Mouse (Mus musculus): ENCODE data around the gene Fam241a. TPM values are rescaled to one million over a fixed set of nuclear protein-coding genes. Genes with fewer than 3 reads are reported as not detected.

Fam241a gene
- polyA plus RNA-seq, 1 experiment from 2014 or later = 4.9 TPM

- no peaks in the 10 kb centered on the region for H3K27me3 ChIP-seq
- no peak overlapping the region for H3K27ac ChIP-seq (replicated peaks)
- no peak for ATAC-seq (ENCODE audit: low FRiP score, low read depth)
- H3K4me2 ChIP-seq (replicated peaks) = no peak overlapping the region
- H3K4me3 ChIP-seq = no peak overlapping the region
- H3K4me1 ChIP-seq = peaks cover 10% of the 10 kb centered on the region; the same call in 1 of the 2 replicates
- 89% methylated on average over 9 of the region's 9 CpGs for WGBS
- H3K36me3 ChIP-seq = no peaks in the 10 kb centered on the region
- H3K9ac ChIP-seq (replicated peaks) = no peak overlapping the region
- no peaks in the 10 kb centered on the region for H3K9me3 ChIP-seq
Measured at GRCm38 (mm10) chr3:127871575-127871974, 24.5 kb downstream of the Fam241a start.

- Histone ChIP-seq H3K36me3 (no peaks in the 10 kb centered on the region), H3K27ac (replicated peaks) (no peak overlapping the region), H3K4me1 (peaks cover 10% of the 10 kb centered on the region; the same call in 1 of the 2 replicates), H3K9me3 (no peaks in the 10 kb centered on the region), H3K4me3 (no peak overlapping the region), H3K9ac (replicated peaks) (no peak overlapping the region), H3K27me3 (no peaks in the 10 kb centered on the region), H3K4me2 (replicated peaks) (no peak overlapping the region)
- ATAC-seq (ENCODE audit: low FRiP score, low read depth) = peak; percentile 85
- 53% methylated on average over 5 of the region's 5 CpGs for WGBS
Measured at GRCm38 (mm10) chr3:127868880-127869279, 27.2 kb downstream of the Fam241a start.

GRCm38 (mm10) chr3:127868046-127868758 lies 27.9 kb downstream of the Fam241a start:
- Histone ChIP-seq H3K9me3 (no peaks in the 10 kb centered on the region), H3K9ac (replicated peaks) (no peak overlapping the region), H3K27ac (replicated peaks) (no peak overlapping the region), H3K36me3 (no peaks in the 10 kb centered on the region), H3K4me2 (replicated peaks) (no peak overlapping the region), H3K4me3 (no peak overlapping the region), H3K27me3 (no peaks in the 10 kb centered on the region), H3K4me1 (peaks cover 10% of the 10 kb centered on the region; the same call in 1 of the 2 replicates)
- peak; percentile 45 for ATAC-seq (ENCODE audit: low FRiP score, low read depth)
- 70% methylated on average over 9 of the region's 9 CpGs for WGBS

- no peak overlapping the region for H3K9ac ChIP-seq (replicated peaks)
- no peaks in the 10 kb centered on the region for H3K9me3 ChIP-seq
- H3K27me3 ChIP-seq = no peaks in the 10 kb centered on the region
- peaks cover 10% of the 10 kb centered on the region; the same call in 1 of the 2 replicates for H3K4me1 ChIP-seq
- no peak for ATAC-seq (ENCODE audit: low FRiP score, low read depth)
- no peak overlapping the region for H3K4me2 ChIP-seq (replicated peaks)
- no peaks in the 10 kb centered on the region for H3K36me3 ChIP-seq
- H3K27ac ChIP-seq (replicated peaks) = no peak overlapping the region
- 40% methylated on average over 2 of the region's 2 CpGs for WGBS
- H3K4me3 ChIP-seq = no peak overlapping the region
Measured at GRCm38 (mm10) chr3:127864242-127864641, 31.9 kb downstream of the Fam241a start.

GRCm38 (mm10) chr3:127863571-127863970 lies 32.6 kb downstream of the Fam241a start:
- no peaks in the 10 kb centered on the region for H3K9me3 ChIP-seq
- no peak for ATAC-seq (ENCODE audit: low FRiP score, low read depth)
- H3K9ac ChIP-seq (replicated peaks) = no peak overlapping the region
- no peak overlapping the region for H3K27ac ChIP-seq (replicated peaks)
- no peak overlapping the region for H3K4me2 ChIP-seq (replicated peaks)
- H3K4me3 ChIP-seq = no peak overlapping the region
- no peaks in the 10 kb centered on the region for H3K36me3 ChIP-seq
- 74% methylated on average over 3 of the region's 3 CpGs for WGBS
- no peaks in the 10 kb centered on the region for H3K27me3 ChIP-seq
- H3K4me1 ChIP-seq = peaks cover 10% of the 10 kb centered on the region; the same call in 1 of the 2 replicates

- no peaks in the 10 kb centered on the region for H3K36me3 ChIP-seq
- no peak overlapping the region for H3K9ac ChIP-seq (replicated peaks)
- no peak overlapping the region for H3K4me3 ChIP-seq
- H3K27me3 ChIP-seq = no peaks in the 10 kb centered on the region
- H3K4me1 ChIP-seq = peaks cover 4% of the 10 kb centered on the region; the same call in 1 of the 2 replicates
- no peak for ATAC-seq (ENCODE audit: low FRiP score, low read depth)
- no peaks in the 10 kb centered on the region for H3K9me3 ChIP-seq
- H3K4me2 ChIP-seq (replicated peaks) = no peak overlapping the region
- no peak overlapping the region for H3K27ac ChIP-seq (replicated peaks)
- 78% methylated on average over 4 of the region's 4 CpGs for WGBS
Measured at GRCm38 (mm10) chr3:127862479-127862878, 33.6 kb downstream of the Fam241a start.

GRCm38 (mm10) chr3:127861340-127861739 lies 34.8 kb downstream of the Fam241a start:
- WGBS = 89% methylated on average over 11 of the region's 11 CpGs

GRCm38 (mm10) chr3:127853431-127854206 lies 42.5 kb downstream of the Fam241a start:
- H3K27ac ChIP-seq (replicated peaks) = 0 out of 2 replicates have a peak overlapping the region, but pooled peaks have one; percentile 42

More at GRCm38 (mm10) chr3:127861340-127861739, 34.8 kb downstream of the Fam241a start:
- Histone ChIP-seq H3K9me3 (no peaks in the 10 kb centered on the region), H3K4me2 (replicated peaks) (no peak overlapping the region), H3K36me3 (no peaks in the 10 kb centered on the region), H3K4me1 (no peaks in the 10 kb centered on the region), H3K9ac (replicated peaks) (no peak overlapping the region), H3K4me3 (no peak overlapping the region), H3K27ac (replicated peaks) (no peak overlapping the region), H3K27me3 (no peaks in the 10 kb centered on the region)
- no peak for ATAC-seq (ENCODE audit: low FRiP score, low read depth)

GRCm38 (mm10) chr3:127852722-127853121 lies 43.4 kb downstream of the Fam241a start:
- H3K4me1 ChIP-seq = peaks cover 8% of the 10 kb centered on the region
- no peak overlapping the region for H3K9ac ChIP-seq (replicated peaks)
- H3K36me3 ChIP-seq = no peaks in the 10 kb centered on the region
- no peak overlapping the region for H3K4me2 ChIP-seq (replicated peaks)
- H3K9me3 ChIP-seq = no peaks in the 10 kb centered on the region
- no peak for ATAC-seq (ENCODE audit: low FRiP score, low read depth)
- no peak overlapping the region for H3K27ac ChIP-seq (replicated peaks)
- no peak overlapping the region for H3K4me3 ChIP-seq
- WGBS = 78% methylated on average over 9 of the region's 9 CpGs
- H3K27me3 ChIP-seq = no peaks in the 10 kb centered on the region

More at GRCm38 (mm10) chr3:127853431-127854206, 42.5 kb downstream of the Fam241a start:
- H3K36me3 ChIP-seq = no peaks in the 10 kb centered on the region
- H3K4me3 ChIP-seq = no peak overlapping the region
- no peaks in the 10 kb centered on the region for H3K9me3 ChIP-seq
- ATAC-seq (ENCODE audit: low FRiP score, low read depth) = peak; percentile 77; the same call in 1 of the 2 replicates
- 12% methylated on average over 15 of the region's 15 CpGs for WGBS
- H3K4me2 ChIP-seq (replicated peaks) = peak overlapping the region; percentile 13; the same call in 1 of the 2 replicates
- H3K4me1 ChIP-seq = peaks cover 8% of the 10 kb centered on the region
- no peak overlapping the region for H3K9ac ChIP-seq (replicated peaks)
- H3K27me3 ChIP-seq = no peaks in the 10 kb centered on the region

- Histone ChIP-seq H3K4me3 (no peak overlapping the region), H3K36me3 (no peaks in the 10 kb centered on the region), H3K27ac (replicated peaks) (no peak overlapping the region), H3K9me3 (0 out of 2 replicates have a peak, but pooled peaks cover under 1% of the 10 kb centered on the region), H3K4me1 (peaks cover 8% of the 10 kb centered on the region), H3K9ac (replicated peaks) (no peak overlapping the region), H3K4me2 (replicated peaks) (no peak overlapping the region), H3K27me3 (no peaks in the 10 kb centered on the region)
- 54% methylated on average over 9 of the region's 9 CpGs for WGBS
- no peak for ATAC-seq (ENCODE audit: low FRiP score, low read depth)
Measured at GRCm38 (mm10) chr3:127850776-127851646, 45.1 kb downstream of the Fam241a start.

- Histone ChIP-seq H3K4me2 (replicated peaks) (no peak overlapping the region), H3K36me3 (no peaks in the 10 kb centered on the region), H3K4me3 (no peak overlapping the region), H3K27me3 (no peaks in the 10 kb centered on the region), H3K9me3 (0 out of 2 replicates have a peak, but pooled peaks cover 3% of the 10 kb centered on the region), H3K9ac (replicated peaks) (no peak overlapping the region), H3K4me1 (peaks cover 8% of the 10 kb centered on the region), H3K27ac (replicated peaks) (no peak overlapping the region)
- ATAC-seq (ENCODE audit: low FRiP score, low read depth) = no peak
- 76% methylated on average over 5 of the region's 5 CpGs for WGBS
Measured at GRCm38 (mm10) chr3:127849922-127850321, 46.2 kb downstream of the Fam241a start.
